Mouse (Mus musculus): ENCODE data around the gene Spindoc.

Spindoc gene

GRCm38 (mm10) chr19:7382903-7383865, at the start of gene Spindoc:
Gene Spindoc (minus strand): TSS chr19:7382994.
- peak; percentile 29; the same call in 1 of the 2 replicates for TF ChIP-seq GATA4 (IDR thresholded peaks at IDR 0.05; ENCODE audit: insufficient replicate concordance, low read length)

DNA sequence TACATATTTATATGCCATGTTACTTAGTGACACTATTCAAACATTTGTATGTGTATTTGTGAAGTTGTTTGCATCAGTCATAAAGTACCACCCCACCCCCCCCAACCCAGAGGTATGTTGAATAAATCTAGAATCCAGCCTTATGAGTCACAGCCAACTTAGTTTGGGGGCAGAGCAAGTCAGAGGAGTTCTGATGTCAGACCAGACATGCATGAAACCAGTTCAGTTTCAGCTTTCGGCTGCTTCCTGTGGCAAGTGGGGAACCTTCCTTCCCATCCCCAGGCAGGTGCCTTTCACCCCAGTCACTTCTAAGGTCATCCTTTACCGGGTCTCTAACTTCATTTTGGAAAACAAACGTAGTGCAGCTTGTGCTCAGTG, 42.6 kb upstream of the Spindoc start:
- TF ChIP-seq GATA4 (IDR thresholded peaks at IDR 0.05; ENCODE audit: insufficient replicate concordance, low read length): no peak

GRCm38 (mm10) chr19:7424590-7425397, 42.0 kb upstream of the Spindoc start:
- TF ChIP-seq GATA4 (IDR thresholded peaks at IDR 0.05; ENCODE audit: insufficient replicate concordance, low read length): no peak

- no peak for TF ChIP-seq GATA4 (IDR thresholded peaks at IDR 0.05; ENCODE audit: insufficient replicate concordance, low read length)
Measured at GRCm38 (mm10) chr19:7424131-7424530, 41.3 kb upstream of the Spindoc start.

GRCm38 (mm10) chr19:7423656-7424030, 40.8 kb upstream of the Spindoc start:
- TF ChIP-seq GATA4 (IDR thresholded peaks at IDR 0.05; ENCODE audit: insufficient replicate concordance, low read length): no peak

DNA sequence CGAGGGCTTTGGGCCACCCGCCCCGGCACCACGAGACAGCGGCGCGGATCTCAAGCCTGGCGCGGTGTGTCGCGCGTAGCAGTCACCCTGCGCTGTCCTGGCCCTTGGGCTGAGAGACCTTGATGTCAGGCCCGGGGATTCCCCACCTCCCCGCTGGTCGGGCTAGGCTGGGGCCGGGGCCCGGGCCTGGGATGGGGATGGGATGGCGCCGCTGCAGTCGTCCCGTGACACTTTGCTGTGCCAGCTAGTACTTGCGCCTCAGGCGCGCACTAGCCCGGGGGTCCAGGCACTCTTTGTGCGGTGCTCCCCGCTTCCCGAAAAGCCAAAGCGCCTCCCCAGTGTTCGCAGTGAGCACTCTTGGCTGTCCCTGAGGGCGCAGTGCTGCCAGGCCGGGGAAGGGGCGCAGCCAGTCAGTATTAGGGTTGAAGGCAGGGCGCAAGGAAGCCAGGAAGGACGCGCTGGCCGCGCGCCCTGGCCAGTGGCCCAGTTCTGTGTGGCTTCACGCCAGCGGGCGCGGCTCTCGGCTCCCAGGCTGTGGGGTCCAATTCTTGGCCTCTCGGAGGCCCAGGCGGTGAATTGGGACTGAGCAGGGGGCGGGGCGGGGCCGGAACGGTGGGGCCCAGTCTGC, 40.3 kb upstream of the Spindoc start:
- no peak for TF ChIP-seq GATA4 (IDR thresholded peaks at IDR 0.05; ENCODE audit: insufficient replicate concordance, low read length)

DNA sequence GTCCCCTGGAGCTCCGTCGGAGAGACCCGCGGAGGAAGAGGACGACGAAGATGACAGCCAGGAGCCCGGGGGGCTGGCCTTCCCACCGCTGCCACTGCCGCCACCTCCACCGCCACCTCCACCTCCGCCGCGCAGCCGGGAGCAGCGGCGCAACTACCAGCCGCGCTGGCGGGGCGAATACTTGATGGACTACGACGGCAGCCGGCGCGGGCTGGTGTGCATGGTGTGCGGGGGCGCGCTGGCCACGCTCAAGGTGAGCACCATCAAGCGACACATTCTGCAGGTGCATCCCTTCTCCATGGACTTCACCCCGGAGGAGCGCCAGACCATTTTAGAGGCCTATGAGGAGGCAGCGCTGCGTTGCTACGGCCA, 39.8 kb upstream of the Spindoc start:
- TF ChIP-seq GATA4 (IDR thresholded peaks at IDR 0.05; ENCODE audit: insufficient replicate concordance, low read length): no peak

GRCm38 (mm10) chr19:7421602-7422591, 39.1 kb upstream of the Spindoc start:
- TF ChIP-seq GATA4 (IDR thresholded peaks at IDR 0.05; ENCODE audit: insufficient replicate concordance, low read length): no peak

DNA sequence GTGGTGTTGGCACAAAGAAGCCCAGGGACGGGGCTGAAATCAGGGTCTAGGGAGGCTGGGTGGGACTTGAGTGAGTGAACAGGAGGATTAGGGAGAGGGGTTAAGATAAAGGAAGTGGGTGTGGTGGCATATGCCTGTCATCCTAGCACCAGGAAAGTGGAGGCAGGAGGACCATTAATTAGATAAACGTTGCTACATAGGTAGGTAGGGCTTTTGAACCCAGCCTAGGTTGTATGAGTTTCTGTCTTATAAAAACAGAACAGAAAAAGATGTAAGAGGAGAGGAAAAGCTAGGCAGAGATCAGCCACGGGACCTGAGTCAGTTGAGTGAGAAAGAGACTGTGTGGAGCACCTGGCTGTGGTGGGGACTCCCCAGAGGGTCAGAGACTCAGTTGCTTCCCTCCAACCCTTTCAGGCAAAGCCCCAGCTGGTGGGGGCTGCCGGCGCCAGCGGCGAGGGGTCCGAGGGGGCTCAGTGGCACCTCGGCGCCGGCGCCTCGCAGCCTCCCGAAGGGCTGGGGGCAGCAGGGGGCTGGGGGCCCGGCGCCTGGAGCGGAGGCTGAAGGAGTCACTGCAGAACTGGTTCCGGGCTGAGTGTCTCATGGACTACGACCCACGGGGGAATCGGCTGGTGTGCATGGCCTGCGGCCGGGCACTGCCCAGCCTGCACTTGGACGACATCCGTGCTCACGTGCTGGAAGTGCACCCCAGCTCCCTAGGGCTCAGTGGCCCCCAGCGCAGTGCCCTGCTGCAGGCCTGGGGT, 38.2 kb upstream of the Spindoc start:
- TF ChIP-seq GATA4 (IDR thresholded peaks at IDR 0.05; ENCODE audit: insufficient replicate concordance, low read length): no peak

DNA sequence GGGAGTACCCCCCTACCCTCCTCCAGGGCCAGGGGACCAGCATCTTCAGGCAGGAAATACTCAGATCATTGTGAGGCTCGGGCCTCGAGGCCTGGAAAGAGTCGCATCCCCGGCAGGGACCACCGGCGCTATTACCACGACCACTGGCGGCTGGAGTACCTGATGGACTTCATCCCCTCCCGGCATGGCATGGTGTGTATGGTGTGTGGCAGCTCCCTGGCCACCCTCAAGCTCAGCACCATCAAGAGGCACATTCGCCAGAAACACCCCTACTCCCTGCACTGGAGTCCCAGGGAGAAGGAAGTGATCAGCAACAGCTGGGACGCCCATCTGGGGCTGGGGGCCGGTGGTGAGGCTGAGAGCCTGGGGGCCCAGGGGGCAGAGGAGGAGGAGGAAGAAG, 37.3 kb upstream of the Spindoc start:
- no peak for TF ChIP-seq GATA4 (IDR thresholded peaks at IDR 0.05; ENCODE audit: insufficient replicate concordance, low read length)

- TF ChIP-seq GATA4 (IDR thresholded peaks at IDR 0.05; ENCODE audit: insufficient replicate concordance, low read length): no peak
Measured at GRCm38 (mm10) chr19:7419134-7419533, 36.3 kb upstream of the Spindoc start.

- no peak for TF ChIP-seq GATA4 (IDR thresholded peaks at IDR 0.05; ENCODE audit: insufficient replicate concordance, low read length)
Measured at GRCm38 (mm10) chr19:7417911-7418849, 35.4 kb upstream of the Spindoc start.
